Mouse (Mus musculus) retina, embryonic 14.5 days (tissue): Measurements from ENCODE around the gene Jaml.

ENCODE experiments used
- DNase-seq: peaks from one replicate; pipeline ENCODE4 v3.0.0-alpha.2; 2015; ENCODE audit warnings: low spot score

Gene Jaml

DNA sequence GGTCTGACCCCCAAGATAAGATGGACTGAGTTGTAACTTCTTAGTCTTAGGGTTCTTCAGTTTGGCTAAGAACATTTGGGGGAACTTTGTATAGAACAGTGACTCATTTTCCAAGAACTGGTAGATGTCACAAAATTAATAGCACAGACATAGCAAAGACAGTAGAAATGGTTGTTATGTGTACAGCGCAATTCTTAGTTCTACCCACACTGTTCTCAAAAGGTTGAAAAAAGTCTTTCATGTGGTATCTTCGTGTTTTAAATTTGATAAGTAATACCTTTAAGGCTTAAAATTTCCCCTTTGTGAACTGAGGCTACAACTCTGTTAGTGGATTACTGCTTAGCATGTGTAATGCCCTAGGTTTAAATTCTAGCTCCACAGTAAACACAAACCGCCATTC, 4.1 kb downstream of the Jaml start:
- no peak for DNase-seq

DNA sequence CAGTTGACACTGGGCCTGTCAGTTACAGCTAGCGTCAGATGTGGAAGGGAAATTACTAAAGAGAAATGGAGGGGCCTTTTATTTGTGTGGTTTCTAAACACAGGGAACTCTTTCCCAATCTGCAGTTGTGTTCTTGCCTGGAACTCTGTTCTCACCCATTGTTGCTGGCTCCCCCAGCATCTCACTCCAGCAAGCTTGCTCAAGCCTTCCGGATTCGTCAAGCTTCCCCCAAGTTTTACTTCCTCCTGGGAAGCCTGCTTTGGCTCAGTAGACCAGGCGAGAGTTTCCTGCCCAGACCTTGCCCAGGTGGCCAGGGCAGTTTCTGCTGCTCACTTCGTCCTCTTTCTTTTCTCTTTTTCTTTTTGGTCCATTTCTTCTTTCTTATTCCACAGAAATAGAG, 5.6 kb downstream of the Jaml start:
- DNase-seq: no peak

- DNase-seq: no peak
Measured at GRCm38 (mm10) chr9:45085741-45086690, 7.0 kb downstream of the Jaml start.

- no peak for DNase-seq
Measured at GRCm38 (mm10) chr9:45088040-45088439, 9.1 kb downstream of the Jaml start.

DNA sequence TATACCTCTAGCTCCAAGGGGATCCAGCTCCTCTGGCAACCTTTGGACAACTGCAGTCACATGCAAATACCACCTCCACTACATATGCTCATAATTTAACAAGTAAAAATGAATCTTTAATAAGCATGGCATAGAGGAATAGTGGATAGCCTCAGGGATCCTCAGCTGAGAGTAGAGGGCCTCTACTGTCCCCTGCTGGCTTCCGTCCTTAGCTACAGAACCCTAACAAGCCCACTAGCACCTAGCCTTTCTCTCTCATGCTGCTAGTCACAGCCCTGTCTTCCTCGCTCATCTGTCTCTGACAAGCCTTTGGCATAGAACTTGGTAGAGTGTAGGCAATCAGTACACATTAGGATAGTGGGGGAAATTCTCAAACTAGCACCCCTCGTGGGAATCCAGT, 11.8 kb downstream of the Jaml start:
- no peak for DNase-seq

DNA sequence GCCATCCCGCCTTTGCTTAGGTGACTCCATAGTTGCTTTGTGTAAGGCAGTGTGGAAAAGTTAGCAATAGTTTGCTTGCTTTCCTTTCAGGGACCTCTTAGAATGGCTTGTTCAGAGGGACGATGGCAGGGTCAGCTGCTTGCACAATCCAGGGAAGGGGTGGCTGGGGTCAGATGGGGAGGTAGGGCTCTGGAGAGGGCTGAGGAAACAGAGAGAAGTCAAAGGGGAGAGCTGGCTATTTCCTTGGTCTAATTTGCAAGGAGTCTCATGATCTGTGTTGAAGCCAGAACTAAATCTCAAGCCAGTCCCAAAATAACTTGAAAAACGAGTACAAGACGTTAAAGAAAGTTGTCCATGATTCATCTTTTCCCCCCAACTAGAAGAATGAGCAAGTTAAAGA, 13.7 kb downstream of the Jaml start:
- DNase-seq: no peak

GRCm38 (mm10) chr9:45095149-45095937, 16.4 kb downstream of the Jaml start:
- DNase-seq: no peak

DNA sequence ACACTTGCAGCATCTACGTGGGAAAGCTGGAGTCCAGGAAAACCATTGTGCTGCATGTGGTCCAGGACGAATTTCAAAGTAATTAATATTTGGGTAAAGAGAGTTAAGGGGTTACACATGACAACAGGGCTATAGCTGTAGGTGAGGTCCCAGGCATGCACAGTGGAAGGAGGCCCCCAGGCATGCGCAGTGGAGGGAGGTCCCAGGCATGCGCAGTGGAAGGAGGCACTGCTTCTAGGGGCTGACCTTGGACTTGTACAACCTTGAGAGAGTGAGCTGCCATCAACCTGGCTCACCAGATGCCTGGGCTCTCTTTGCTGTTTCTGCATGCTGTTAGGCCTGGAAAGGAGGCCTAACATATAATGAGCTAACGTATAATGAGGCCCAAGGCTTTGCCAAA, 18.9 kb downstream of the Jaml start:
- DNase-seq: no peak

GRCm38 (mm10) chr9:45098426-45098825, 19.4 kb downstream of the Jaml start:
- no peak for DNase-seq

DNA sequence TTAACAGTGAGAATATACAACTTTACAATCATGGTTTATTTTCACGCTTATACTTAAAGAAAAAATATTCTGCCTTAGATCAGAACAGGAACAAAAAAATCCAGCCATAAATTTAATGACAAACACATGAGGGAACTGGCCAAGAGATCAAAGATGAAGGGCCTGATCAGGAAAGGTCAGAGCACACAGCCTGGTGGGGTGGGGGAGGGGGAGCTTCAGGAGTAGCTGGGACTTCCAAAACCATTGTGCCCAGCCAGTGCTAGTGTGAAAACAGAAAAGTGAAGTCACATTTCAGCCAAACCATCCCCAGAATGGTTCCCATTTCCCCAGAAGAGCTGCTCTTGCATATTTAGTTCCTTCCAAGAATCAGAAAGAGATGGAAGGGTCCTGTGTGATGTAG, 23.5 kb downstream of the Jaml start:
- no peak for DNase-seq

- DNase-seq: no peak
Measured at GRCm38 (mm10) chr9:45103211-45103979, 24.4 kb downstream of the Jaml start.

GRCm38 (mm10) chr9:45105596-45106374, 26.8 kb downstream of the Jaml start:
- no peak for DNase-seq

- peak; percentile 78 for DNase-seq
Measured at GRCm38 (mm10) chr9:45115706-45116105, 36.7 kb downstream of the Jaml start.

DNA sequence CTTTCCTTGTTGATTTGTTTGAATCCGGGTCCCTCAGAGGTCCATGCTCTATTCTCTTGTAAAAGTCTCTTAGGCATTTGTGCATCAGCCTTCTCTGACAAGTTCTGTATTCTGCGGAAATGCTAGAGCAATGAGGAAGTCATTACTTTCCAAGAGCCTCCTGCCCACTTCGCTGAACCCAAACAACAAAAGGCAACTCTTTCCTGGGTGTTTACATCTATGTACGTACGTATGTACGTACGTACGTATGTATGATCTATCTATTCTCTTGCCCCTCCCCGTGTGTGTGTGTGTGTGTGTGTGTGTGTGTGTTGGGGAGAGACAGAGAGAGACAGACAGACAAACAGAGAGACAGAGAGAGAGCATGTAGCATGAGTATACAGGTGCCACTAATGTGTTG, 37.8 kb downstream of the Jaml start:
- no peak for DNase-seq

GRCm38 (mm10) chr9:45117741-45118431, 38.9 kb downstream of the Jaml start, which contains the start of gene Scn2b:
Gene Scn2b, plus strand, starts transcription at chr9:45117782.
- DNase-seq: peak; percentile 54

DNA sequence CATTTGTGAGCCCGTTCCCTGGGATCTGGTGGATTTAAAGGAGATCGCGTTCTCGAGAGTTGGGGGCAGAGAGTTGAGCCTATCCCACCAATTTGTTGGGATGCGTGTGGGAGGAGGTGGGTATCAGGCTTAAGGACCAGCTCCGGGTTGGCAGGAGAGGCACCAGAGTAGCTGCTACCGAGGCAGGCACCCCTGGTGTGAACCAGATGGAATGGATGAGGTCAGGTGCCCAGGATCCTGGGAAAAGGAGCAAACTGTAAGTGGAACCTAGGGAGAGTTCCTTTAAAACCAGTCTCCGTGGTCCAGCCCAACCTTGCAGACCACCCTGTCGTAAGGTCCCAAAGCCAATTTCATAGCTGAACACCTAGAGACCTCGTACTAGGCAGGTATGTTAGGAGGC, 39.6 kb downstream of the Jaml start:
- no peak for DNase-seq

- DNase-seq: no peak
Measured at GRCm38 (mm10) chr9:45119316-45119953, 40.5 kb downstream of the Jaml start.

- DNase-seq: no peak
Measured at GRCm38 (mm10) chr9:45119954-45120530, 41.1 kb downstream of the Jaml start.

GRCm38 (mm10) chr9:45120567-45120966, 41.6 kb downstream of the Jaml start:
- DNase-seq: no peak

GRCm38 (mm10) chr9:45121001-45121400, 42.0 kb downstream of the Jaml start:
- DNase-seq: no peak
